Mouse (Mus musculus) mammary gland, adult 2 months (tissue): Measurements from ENCODE around the gene Gm47985. TPM values are rescaled to one million over a fixed set of nuclear protein-coding genes. Genes with fewer than 3 reads are reported as not detected.

Source experiments
- polyA plus RNA-seq: library from polyadenylated mRNA; depleted of rRNA; stranded (reverse); fragments of >200 nt; gene quantifications from 2 replicates; pipeline ENCODE4 v1.2.3, GENCODE M21; 2012; ENCODE audit warnings: low replicate concordance; rRNA removed

The Gm47985 gene
- polyA plus RNA-seq = not detected in 2 replicates

DNA sequence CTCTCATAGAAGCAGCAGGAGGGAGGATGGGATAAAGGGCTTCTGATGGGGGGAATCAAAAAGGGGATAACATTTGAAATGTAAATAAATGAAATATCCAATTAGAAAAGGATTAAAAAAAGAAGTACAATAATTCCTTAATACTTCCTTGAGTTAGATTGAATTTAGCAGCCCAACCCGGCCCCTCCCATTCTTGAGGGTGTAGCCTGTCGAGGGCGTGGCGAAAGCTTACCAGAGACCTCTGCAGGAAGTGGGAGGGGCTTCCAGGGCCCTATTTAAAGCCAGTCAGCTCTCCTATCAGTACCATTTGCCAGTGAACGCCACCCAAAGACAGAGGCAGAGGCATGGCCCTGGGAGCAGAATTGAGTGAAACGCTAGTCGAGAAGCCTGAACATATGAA lies at the start of gene Gm47985:
Gene Gm47985 (plus strand): TSS at position 272 of the 400 bp plus-strand sequence.

DNA sequence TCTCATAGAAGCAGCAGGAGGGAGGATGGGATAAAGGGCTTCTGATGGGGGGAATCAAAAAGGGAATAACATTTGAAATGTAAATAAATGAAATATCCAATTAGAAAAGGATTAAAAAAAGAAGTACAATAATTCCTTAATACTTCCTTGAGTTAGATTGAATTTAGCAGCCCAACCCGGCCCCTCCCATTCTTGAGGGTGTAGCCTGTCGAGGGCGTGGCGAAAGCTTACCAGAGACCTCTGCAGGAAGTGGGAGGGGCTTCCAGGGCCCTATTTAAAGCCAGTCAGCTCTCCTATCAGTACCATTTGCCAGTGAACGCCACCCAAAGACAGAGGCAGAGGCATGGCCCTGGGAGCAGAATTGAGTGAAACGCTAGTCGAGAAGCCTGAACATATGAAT lies 9.7 kb downstream of the Gm47985 start, which contains the start of gene Gm8947:
Gene Gm8947 (plus strand): TSS at position 302 of the 400 bp plus-strand sequence.

DNA sequence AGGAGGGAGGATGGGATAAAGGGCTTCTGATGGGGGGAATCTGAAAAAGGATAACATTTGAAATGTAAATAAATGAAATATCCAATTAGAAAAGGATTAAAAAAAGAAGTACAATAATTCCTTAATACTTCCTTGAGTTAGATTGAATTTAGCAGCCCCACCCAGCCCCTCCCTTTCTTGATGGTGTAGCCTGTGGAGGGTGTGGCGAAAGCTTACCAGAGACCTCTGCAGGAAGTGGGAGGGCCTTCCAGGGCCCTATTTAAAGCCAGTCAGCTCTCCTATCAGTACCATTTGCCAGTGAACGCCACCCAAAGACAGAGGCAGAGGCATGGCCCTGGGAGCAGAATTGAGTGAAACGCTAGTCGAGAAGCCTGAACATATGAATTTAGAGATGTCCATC lies 15.8 kb downstream of the Gm47985 start, which contains the start of gene Gm47995:
Gene Gm47995 (plus strand): TSS at position 329 of the 400 bp plus-strand sequence.

DNA sequence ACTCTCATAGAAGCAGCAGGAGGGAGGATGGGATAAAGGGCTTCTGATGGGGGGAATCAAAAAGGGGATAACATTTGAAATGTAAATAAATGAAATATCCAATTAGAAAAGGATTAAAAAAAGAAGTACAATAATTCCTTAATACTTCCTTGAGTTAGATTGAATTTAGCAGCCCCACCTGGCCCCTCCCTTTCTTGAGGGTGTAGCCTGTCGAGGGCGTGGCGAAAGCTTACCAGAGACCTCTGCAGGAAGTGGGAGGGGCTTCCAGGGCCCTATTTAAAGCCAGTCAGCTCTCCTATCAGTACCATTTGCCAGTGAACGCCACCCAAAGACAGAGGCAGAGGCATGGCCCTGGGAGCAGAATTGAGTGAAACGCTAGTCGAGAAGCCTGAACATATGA lies 21.5 kb downstream of the Gm47985 start, which contains the start of gene 3110040M04Rik:
Gene 3110040M04Rik (plus strand): TSS at position 304 of the 400 bp plus-strand sequence.

DNA sequence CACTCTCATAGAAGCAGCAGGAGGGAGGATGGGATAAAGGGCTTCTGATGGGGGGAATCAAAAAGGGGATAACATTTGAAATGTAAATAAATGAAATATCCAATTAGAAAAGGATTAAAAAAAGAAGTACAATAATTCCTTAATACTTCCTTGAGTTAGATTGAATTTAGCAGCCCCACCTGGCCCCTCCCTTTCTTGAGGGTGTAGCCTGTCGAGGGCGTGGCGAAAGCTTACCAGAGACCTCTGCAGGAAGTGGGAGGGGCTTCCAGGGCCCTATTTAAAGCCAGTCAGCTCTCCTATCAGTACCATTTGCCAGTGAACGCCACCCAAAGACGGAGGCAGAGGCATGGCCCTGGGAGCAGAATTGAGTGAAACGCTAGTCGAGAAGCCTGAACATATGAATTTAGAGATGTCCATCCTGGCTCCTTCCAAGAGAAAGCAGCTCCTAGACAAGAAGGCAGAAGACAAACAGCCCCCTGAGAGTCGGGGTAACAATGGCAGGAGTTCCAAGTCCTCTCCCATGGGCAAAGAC lies 27.6 kb downstream of the Gm47985 start, which contains the start of gene Gm47996:
Gene Gm47996 (plus strand): TSS at position 308 of the 532 bp plus-strand sequence.

Other genes starting within 250 kb of the Gm47985 start
- 5.0 and 19.0 TPM in 2 replicates for gene Hmcn1, start 189.1 kb upstream of the Gm47985 start, polyA plus RNA-seq
- not detected in 2 replicates for gene Gm8947, start 9.8 kb downstream of the Gm47985 start, polyA plus RNA-seq
- not detected in 2 replicates for gene Gm47995, start 15.9 kb downstream of the Gm47985 start, polyA plus RNA-seq
- gene 3110040M04Rik, start 21.6 kb downstream of the Gm47985 start, polyA plus RNA-seq = not detected in 2 replicates
- gene Gm47996, start 27.6 kb downstream of the Gm47985 start, polyA plus RNA-seq = not detected in 2 replicates
- 29.6 and 49.3 TPM in 2 replicates for gene Ivns1abp, start 161.9 kb downstream of the Gm47985 start, polyA plus RNA-seq
- 4.5 and 7.5 TPM in 2 replicates for gene Swt1, start 245.9 kb downstream of the Gm47985 start, polyA plus RNA-seq
- 14.3 and 17.9 TPM in 2 replicates for gene Trmt1l, start 246.0 kb downstream of the Gm47985 start, polyA plus RNA-seq